Mouse (Mus musculus) spleen, postnatal 10 days (tissue): ENCODE measurements around the gene Hyal1.

Experiments
- DNase-seq, 2 experiments: peaks; one replicate each; pipeline ENCODE4 v3.0.0; 2021 to 2022; ENCODE audit warnings: low spot score in 2 of 2

The Hyal1 gene

DNA sequence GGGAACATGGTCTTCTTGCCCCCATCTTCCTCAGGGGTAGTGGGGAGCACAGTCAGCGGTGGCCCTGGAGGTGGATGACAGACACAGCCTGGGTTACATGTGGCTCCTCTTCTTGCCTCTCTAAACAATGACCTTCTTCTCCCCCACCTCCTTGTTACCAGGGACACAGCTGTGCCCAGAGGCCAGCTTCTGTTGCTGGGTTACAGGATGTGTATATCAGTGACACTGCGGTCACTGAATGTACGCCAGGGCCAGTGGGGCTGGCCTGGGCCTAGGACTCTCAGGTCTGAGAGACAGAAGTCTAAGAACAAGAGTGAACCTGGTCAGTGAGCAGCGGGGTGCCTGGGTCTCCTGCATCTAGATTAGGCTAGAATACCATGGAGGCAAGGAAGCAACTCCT, 38.3 kb downstream of the Hyal1 start:
- no peak for DNase-seq

DNA sequence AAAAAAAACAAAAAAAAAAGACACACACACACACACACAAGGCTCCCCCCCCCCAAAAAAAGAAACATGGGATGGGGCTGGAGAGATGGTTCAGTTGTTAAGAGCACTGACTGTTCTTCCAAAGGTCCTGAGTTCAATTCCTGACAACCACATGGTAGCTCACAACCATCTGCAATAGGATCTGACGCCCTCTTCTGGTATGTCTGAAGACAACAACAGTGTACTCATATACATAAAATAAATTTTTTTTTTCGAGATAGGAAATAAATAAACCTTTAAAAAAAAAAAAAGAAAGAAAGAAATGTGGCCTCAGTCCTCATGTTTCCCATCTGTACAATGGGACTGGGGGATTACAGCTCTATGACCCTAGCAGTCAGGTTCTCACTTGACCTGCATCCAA, 40.7 kb downstream of the Hyal1 start:
- DNase-seq: no peak

DNA sequence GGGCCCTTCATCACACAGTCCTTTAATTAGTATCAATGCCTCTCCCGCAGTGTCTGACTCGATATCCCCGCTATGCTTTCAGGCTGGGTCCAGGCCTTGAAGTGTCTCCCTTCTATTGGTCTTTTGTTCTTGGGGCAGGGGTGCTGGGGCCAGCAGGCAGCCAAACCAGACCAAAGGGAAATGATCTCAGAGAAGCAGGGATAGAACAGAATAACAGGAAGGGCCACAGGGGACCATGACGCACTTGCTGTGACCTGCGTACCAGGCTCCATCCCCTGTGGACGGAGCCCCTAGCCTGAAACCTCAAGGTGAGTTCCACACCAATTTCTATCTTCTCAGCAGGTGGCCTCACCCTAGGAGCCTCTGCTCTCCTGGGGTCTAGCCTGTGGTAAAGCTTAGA, 41.4 kb downstream of the Hyal1 start:
- DNase-seq: no peak

DNA sequence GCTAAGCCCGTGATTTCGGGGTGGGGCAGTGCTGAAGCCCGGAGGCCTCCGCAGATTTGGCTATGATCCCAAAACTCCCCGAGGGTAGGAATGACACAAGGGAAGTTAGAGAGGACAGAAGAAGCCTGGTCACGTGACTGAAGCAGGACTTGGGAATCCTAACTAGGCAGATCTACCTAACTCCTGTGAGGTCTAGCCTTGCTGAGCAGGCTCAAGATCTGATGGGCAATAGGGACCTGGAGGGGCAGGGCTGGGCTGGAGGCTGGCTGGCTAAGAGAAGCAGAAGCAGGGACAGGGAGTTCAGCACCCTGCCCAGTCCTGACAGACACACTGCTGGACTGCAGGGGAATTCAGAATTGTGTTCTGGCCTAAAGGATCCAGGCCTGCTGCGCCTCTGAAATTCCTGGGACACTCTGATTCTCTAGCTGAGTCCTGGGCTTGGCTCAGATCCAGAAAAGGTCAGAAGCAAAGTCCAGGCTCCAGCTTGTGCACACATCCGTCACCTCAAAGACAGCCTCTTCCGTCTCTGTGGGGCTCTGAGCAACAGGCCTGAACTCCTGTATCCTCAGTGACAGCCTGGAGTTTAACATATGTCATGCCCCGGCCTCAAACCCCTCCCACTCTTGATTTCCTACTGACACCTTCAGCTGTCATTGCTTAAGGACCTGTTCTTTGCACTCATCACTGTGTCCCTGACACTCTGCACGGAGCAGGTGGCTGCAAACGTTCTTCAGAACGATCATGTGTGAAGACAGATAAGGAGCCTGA, 42.2 kb downstream of the Hyal1 start:
- no peak for DNase-seq

DNA sequence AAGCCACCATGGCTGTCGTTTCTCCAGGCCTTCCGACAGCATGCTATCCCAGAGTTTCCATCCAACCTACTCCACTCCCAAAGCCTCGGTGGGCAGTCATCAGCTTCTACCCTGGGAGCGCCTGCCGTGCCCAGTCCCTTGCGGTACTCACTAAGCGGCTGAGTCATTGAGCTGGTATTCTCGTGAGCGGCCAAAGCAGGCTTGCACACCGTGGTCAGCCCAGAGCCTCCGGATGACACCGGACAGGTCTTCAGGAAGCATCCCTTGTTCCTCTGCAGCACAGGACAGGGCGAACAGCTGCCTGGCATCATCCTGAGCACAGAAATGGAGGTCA, 42.8 kb downstream of the Hyal1 start:
- no peak for DNase-seq

DNA sequence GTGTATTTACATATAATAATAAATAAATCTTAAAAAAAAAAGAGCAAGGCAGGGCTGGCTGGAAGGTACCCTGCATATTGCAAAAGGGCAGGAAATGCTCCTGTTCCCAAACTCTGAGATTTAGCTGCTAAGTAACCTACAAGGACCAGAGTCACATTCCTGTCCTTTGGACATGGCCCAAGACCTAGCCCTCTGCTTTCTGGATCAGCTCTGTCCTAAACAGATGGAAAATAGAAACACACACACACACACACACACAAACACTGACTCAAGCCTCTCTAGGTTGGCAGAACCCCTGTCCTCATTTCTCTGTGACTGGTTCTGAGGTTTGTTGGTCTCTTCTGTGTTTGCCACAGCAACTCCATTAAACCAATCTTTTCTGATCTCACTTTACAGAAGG, 44.2 kb downstream of the Hyal1 start:
- DNase-seq: no peak

DNA sequence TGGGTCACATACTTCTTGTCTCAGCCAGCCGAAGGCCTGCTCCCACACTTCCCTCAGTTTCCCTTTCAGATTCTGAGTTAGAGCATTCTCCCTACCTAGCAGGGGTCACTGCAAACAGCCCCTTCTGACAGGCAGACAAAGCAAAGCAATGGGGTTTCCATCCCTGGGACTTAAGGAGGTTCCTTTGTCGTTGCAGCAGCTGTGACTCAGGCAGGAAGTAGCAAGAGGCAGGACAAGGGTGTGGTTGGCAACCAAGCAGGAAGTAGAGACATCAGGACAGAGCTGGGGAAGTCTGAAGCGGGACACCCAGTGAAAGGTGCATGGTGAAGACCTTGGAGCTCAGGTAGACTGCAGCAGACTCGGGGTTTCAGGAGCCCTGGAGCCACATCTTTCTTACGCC, 47.8 kb downstream of the Hyal1 start:
- no peak for DNase-seq

DNA sequence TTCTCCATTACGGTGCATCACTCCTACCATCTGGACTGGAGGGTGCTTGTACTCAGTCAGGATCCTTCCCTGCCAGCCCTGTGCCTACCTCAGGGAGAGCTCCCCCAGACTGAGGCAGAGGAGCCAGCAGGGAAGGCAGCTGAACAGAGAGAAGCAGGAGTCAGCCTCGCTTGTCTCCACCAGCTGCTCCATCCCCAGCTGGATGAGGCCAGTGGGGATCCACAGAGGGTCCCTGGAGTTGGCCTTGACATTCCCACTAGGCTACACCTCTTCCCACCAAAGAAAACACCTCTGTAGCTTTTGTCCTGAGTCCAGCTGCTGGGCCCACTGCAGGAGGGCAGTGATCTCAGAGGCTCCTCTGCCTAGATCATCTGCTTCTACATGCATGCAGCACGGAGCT, 48.2 kb downstream of the Hyal1 start:
- DNase-seq: no peak

DNA sequence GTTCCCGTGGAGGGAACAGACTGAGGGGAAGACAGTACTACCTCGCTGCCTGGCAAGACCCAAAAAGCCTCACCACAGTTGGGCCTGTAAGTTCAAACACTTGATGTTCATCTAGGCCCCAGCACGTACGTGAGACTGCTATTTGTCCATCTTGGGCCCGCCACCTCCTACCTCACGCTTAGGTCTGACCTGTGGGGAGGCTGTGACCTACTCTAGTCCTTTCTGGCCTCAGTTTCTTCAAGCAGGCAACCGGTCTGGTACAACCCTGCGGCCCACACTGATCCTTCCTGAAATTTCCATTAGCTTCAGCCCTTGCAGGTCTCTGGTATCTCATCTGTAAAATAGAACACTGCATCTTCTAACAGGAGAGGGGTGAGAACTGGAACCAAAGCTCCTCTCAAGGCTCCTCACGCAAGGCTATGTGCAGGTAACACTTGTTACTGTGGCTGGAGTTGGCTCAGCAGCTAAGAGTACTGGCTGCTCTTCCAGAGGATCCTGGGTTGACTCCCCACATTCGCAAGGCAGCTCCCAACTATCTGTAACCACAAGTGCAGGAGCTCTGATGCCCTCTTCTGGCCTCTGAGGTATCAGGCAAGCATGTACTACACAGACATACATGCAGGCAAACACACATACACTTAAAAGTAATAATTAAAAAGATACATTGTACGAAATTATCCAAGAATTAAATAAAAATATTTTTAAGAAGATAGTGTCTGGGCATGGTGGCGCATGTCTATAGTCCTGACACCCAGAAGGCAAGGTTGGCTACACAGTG, 48.8 kb downstream of the Hyal1 start:
- DNase-seq: no peak

DNA sequence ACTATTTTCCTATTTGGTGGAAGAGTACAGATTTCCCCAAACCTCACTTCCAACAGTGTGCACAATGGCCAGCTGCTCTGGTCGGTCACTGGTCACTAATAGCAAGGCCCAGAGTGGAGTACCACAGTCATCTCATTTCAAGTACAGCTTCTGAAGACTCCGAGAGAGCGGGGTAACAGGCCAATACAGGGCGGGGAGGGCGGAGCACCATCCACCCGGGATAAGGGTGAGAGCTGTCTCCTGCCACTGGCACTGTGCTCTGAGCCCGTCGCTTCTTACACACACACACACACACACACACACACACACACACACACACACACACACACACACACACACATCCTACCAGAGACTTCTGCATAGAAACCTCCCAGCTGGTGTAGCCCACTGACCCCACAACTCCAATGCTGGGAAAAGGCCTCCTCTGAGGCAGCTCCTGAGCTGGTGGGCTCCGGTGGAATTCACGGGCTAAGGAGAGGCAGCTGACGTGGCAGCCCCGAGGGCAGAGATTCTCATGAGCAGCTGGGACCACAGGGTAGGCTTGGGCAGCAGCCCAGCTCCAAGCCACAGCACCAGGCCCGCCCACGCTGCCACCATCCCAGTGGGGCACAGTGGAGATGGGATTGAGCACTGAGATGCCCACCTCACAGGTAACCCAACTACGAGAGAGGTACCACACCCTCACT, 49.6 kb downstream of the Hyal1 start:
- no peak for DNase-seq

DNA sequence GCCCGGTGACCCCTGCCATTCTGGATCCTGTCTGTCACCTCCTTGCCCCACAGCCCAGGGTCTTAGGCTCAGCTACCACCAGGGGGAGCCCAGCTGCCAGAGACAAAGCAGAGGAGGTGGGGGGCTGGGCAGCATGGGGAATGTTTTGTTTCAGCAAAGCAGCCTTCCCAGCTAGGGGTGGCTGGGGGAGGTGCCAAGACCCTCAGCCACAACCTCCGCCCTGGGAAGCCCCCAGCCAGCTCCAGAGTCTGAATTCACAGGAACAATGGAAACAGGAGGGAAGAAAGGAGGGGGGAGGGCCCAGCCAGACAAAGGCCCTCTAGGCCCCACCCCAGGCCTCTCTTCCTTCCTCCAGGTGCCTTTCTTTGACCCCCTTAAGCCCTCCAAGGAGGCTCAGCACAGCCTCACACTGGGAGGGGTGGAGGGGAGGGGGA, 50.1 kb downstream of the Hyal1 start:
- peak; percentile 74 to 89 for DNase-seq

DNA sequence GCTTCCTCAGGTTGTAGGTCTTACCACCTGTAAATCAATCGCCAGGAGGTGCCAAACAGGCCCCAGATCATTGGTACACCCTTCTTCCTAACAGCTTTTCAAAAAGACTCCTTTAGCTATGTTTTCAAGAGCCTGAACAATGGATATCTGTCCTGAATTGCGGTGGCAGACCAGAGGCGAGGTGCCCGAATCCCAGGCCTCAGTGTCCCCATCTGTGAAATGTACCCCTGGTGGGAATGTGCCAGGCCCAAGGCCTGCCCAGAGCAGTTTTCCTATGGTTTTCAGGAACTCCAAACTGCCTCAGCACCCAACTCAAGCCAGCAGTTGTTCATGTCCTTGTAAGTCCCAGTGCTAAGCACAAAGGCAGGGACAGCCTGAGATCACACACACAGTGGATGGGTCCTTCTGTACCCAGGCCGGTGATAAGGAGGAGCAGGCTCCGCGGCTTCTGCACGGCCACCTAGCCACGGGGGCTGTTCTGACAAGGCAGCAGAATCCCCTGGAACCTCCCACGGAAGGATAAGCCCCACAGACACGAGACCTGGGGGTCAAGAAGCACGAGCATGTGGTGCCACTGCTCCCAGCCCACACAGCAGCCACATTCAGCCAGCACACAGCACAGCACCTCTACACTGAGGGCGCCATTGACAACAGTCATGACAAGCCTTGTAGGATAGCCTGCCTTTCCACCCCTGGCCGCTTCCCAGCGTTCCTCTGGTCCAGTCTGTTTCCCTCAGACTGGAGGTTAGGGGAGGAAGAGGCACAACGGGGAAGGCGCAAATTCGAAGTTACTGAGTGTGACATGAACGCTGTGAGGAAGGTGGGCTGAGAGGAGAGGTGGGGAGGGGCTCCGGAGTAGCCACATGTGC, 50.9 kb downstream of the Hyal1 start:
- no peak for DNase-seq

DNA sequence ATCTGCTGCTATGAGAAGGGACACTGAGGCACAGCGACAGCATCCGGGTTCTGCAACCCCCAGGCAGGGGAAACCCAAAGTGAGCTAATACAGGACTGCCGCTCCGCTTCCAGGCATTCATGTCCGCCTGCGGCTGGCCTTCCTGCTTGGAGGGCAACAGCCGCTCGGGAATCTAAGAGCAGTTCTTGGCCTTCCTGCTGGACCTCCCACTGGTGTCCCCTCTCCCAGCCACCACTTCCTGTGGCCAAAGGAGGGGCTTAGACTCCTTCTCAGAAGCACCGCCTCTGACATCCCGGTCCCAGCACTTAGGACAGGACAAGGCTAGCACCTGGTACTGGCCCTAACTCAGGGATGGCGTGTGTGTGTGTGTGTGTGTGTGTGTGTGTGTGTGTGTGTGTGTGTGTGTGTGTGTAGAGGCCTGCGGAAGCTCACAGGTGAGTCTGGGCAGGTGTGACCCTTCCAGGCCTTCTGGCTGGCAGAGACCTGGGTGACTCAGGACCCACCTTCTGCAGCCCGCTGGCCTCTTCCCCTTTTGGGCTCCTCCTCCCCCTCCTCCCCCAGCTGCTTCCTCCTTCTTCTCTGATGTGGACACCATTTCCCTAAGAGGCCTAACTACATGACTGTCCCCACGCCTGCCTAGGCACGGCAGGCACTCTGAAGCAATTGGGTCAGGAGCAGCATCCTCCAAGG, 52.1 kb downstream of the Hyal1 start:
- DNase-seq: peak in 1 of 2 experiments; percentile 78

DNA sequence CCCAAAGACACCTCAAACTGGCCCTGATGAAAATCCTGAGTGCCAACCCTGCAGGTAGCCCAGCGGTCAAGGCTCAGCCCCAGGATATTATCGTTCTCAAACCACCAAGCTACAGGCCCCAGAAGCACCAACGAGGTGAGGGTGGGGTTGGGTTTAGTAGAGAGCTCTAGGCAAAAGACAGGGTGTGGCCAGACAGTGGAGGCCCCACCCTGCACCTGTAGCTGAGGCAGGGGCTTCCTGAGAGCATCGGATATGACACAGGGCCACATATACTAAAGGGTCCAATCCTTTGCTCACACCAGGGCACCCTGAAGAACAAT, 52.6 kb downstream of the Hyal1 start:
- DNase-seq: peak in 1 of 2 experiments; percentile 57

DNA sequence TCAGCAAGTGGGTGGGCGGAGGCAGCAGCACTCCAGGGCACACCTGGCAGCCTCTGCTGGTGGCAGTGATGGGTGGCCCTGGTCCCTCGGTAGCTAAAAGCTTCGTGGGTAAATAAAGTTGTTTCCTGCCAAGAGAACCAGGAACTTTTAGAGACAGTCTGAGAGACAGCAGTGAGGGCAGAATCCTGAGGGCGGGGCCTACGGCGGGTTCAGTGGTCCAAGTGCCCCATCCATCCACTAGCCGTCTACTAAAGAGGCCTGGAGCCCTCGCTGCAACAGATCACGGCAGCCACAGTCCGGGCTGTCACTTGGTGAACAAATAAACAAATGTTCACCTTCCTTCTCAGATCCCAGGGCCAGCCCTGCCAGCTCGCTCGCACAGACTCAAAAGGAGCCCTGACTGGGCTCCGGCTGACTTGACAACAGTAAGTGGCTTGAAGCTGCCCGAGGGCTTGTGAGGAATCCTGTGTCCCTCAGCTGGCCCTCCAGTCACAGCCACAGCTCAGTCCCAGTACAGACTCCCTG, 53.2 kb downstream of the Hyal1 start:
- DNase-seq: no peak

DNA sequence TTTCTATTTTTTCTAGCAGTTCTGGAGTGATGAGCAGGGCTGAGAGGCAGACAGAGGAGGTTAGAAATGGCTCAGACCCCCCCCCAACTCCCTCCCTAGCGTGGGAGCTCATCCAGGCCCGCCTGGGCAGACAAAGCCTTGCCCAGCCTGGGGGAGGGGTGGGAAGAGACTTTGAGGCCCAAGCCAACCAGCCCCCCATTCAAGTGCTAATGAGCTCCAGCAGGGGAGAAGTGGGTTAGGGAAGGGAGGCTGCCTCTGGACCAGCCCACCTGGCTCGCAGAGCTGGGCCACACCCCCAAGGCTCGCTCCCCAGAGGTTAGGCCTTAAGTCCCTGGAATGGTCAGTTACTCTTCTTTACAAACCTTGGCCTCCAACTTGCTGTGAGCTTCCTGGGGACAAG, 53.8 kb downstream of the Hyal1 start:
- DNase-seq: no peak
